Mouse (Mus musculus) CH12.LX (cell line): ENCODE measurements at regions not wholly inside any gene's neighbourhood (a gene's known extent, or its start where the extent isn't known, plus 50 kb on each side); places are given as distances from the start of the nearest gene placed in this dataset.

Experiments
- DNase-seq: peaks from one replicate; pipeline ENCODE4 v3.0.0-alpha.2; 2013; ENCODE audit errors: extremely low read depth
- H3K27ac ChIP-seq: 2 replicates; pipeline ENCODE4 v1.5.1; 2012; ENCODE audit warnings: low read depth, mild to moderate bottlenecking, control low read depth, moderate library complexity; ENCODE audit not compliant: insufficient read depth
- H3K27me3 ChIP-seq: replicated peaks from 2 replicates; pipeline ENCODE3; 2012; ENCODE audit warnings: inconsistent platforms
- H3K36me3 ChIP-seq, 2 experiments: replicated peaks in 1 of 2; 2 replicates each; pipeline versions ENCODE3 to v1.6.1; 2012; ENCODE audit warnings: inconsistent platforms in 1 of 2, low read length in 1 of 2, mild to moderate bottlenecking in 1 of 2, mixed read lengths in 1 of 2, moderate library complexity in 1 of 2; ENCODE audit not compliant: control insufficient read depth in 1 of 2, insufficient read depth in 1 of 2
- H3K4me1 ChIP-seq, 2 experiments: 2 replicates each; pipeline ENCODE4 v1.6.1; 2012; ENCODE audit warnings: inconsistent platforms in 1 of 2, moderate library complexity in 1 of 2; ENCODE audit not compliant: insufficient read depth in 2 of 2, control insufficient read depth in 1 of 2
- H3K4me2 ChIP-seq: 2 replicates; pipeline ENCODE4 v1.6.1; 2012; ENCODE audit warnings: low read depth, mild to moderate bottlenecking, control low read depth; ENCODE audit not compliant: poor library complexity, insufficient read depth, severe bottlenecking
- H3K4me3 ChIP-seq, 3 experiments: fragments of 150-350 bp in 1 of 3; sonication (generic) in 1 of 3; replicated peaks in 1 of 3; 2 replicates each; pipeline versions ENCODE3 to v1.5.1; 2011 to 2012; ENCODE audit warnings: low read depth in 2 of 3, low read length in 2 of 3, mild to moderate bottlenecking in 2 of 3, moderate library complexity in 2 of 3, control low read depth in 1 of 3, improper control_type of control experiment in 1 of 3, inconsistent platforms in 1 of 3, mixed read lengths in 1 of 3; ENCODE audit not compliant: poor library complexity in 1 of 3
- H3K79me2 ChIP-seq: replicated peaks from 2 replicates; pipeline ENCODE4 v1.6.1; 2012; ENCODE audit warnings: mild to moderate bottlenecking, moderate library complexity; ENCODE audit not compliant: control insufficient read depth, poor library complexity, insufficient read depth, severe bottlenecking; ENCODE audit errors: extremely low read depth
- H3K9ac ChIP-seq: 2 replicates; pipeline ENCODE4 v1.6.1; 2012; ENCODE audit warnings: low read depth, mild to moderate bottlenecking, control low read depth, moderate library complexity; ENCODE audit not compliant: insufficient read depth
- H3K9me3 ChIP-seq: replicated peaks from 2 replicates; pipeline ENCODE3; 2012; ENCODE audit warnings: low read length, inconsistent platforms, mixed read lengths
- CHD1 ChIP-seq: IDR thresholded peaks from 2 replicates; pipeline ENCODE4 v1.6.1; 2012; ENCODE audit warnings: low read depth, low read length, improper control_type of control experiment, inconsistent platforms
- ELF1 ChIP-seq: IDR thresholded peaks from 2 replicates; pipeline ENCODE4 v1.6.1; 2014; ENCODE audit warnings: low read depth, mild to moderate bottlenecking, inconsistent platforms, low read length, improper control_type of control experiment
- dilution Hi-C: fragments of 300-500 bp; cut with MboI; formaldehyde crosslinking; loops from 2 replicates; pipeline ENCODE4 v1.14.3; 2020; ENCODE audit warnings: low sequenced_read_pairs; ENCODE audit not compliant: extremely low pct_unique_long_range_greater_than_20kb, extremely low pct_ligation_motif_present
- in situ Hi-C: fragments of 300-500 bp; cut with MboI; formaldehyde crosslinking; loops from 3 replicates; pipeline ENCODE4 v1.14.3; 2019; ENCODE audit warnings: low sequenced_read_pairs, low pct_ligation_motif_present, low pct_unique_long_range_greater_than_20kb, mixed read lengths

DNA sequence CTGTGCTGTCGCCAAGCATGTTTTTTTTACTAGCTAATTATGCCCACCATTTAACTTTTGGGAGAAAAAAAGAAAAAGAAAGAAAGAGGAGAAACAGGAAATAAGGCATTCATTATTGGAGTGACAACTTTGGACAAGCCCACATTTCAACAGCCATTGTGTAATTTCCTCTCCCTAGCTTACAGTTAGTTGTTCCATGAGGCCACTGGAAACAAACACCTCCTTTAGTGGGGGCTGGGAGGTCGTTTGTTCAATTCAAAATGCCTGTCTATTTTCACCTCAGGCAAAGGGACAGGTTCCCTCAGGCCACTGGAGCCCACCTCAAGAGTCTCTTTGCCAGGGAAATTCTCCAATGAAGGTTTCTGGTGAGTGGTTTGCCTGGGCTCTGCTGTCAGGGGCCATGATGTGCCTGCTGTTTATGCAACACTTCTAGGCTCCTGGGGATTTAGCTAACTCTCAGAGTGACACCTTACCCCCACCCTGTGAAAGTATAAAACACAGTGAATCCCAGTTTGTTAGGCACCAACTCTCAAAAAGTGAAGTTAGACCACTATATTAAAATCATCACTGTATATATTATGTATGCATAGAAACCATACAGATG is 51.1 kb upstream of the Lmo2 start:
- Histone ChIP-seq H3K27ac (no peak overlapping the region), H3K4me2 (no peak overlapping the region; the same call in 1 of the 2 replicates), H3K4me1 (peaks cover 27 to 46% of the 10 kb centered on the region in 2 experiments), H3K9ac (no peak overlapping the region), H3K4me3 (no peak overlapping the region), H3K36me3 (no peaks in the 10 kb centered on the region), H3K79me2 (no peaks in the 10 kb centered on the region), H3K27me3 (peaks cover 2% of the 10 kb centered on the region), H3K9me3 (no peaks in the 10 kb centered on the region)
- dilution Hi-C loops = no loop called here
- DNase-seq = no peak
- in situ Hi-C loops = loop anchor here (5.0 kb wide), 1 partner anchor 34 kb away; no protein-coding TSS in a partner anchor
- TF ChIP-seq CHD1 = no peak
- peak; percentile 15; the same call in 1 of the 2 replicates for TF ChIP-seq ELF1
